26 mouse cellular contexts compared by ENCODE assay signal in genomic region chr4:155352581-155352980, GRCm38 (mm10). TPM values are rescaled to one million over a fixed set of nuclear protein-coding genes. Genes with fewer than 3 reads are reported as not detected.
DNase-seq lines count a peak whose midpoint lies in the region; ATAC-seq and TF ChIP-seq lines count a peak whose summit lies in the region.
"Had no signal": no experiment of that assay in that cellular context is flagged by ENCODE, and none has a peak within 500 bp of the region (broad histone marks: within the 10 kb centered on the region; RNA-seq: fewer than 3 reads in every experiment).

No protein-coding gene starts in this region.

- H3K36me3 ChIP-seq in thymus, adult 2 months (ENCODE audit: control insufficient read depth, insufficient read depth, low read length) = no peaks in the 10 kb centered on the region
- H3K36me3 ChIP-seq: embryonic facial prominence, embryonic 12.5 days; hindbrain, embryonic 12.5 days; kidney, embryonic 15.5 days; limb, embryonic 15.5 days; neural tube, embryonic 13.5 days had no signal

- no peaks in the 10 kb centered on the region for H3K27me3 ChIP-seq in thymus, adult 2 months (ENCODE audit: control insufficient read depth, insufficient read depth, low read length)
- H3K27me3 ChIP-seq: embryonic facial prominence, embryonic 12.5 days; hindbrain, embryonic 12.5 days; kidney, embryonic 15.5 days had no signal

- H3K4me1 ChIP-seq in thymus, adult 2 months (replicated peaks; ENCODE audit: control insufficient read depth, insufficient read depth, low read length) = peaks cover 27% of the 10 kb centered on the region
- H3K4me1 ChIP-seq: embryonic facial prominence, embryonic 12.5 days; hindbrain, embryonic 12.5 days; kidney, embryonic 15.5 days; limb, embryonic 15.5 days; neural tube, embryonic 13.5 days had no signal

- no peak for TF ChIP-seq POLR2A in thymus, adult 2 months (IDR thresholded peaks at IDR 0.05; ENCODE audit: control insufficient read depth, extremely low read depth, insufficient read depth, low read length, poor library complexity)

- peak; percentile 63 for ATAC-seq in hematopoietic stem cell, adult 5-6 weeks (replicated peaks in 1 of 2; ENCODE audit: insufficient read depth in 1 of 2, low FRiP score in 2 of 2, low TSS enrichment in 1 of 2, low read depth in 1 of 2, poor library complexity in 2 of 2, severe bottlenecking in 2 of 2)

- no peak overlapping the region for H3K4me3 ChIP-seq in thymus, adult 2 months (ENCODE audit: control insufficient read depth, insufficient read depth, low read length)
- H3K4me3 ChIP-seq: embryonic facial prominence, embryonic 12.5 days; hindbrain, embryonic 12.5 days; kidney, embryonic 15.5 days; limb, embryonic 15.5 days; neural tube, embryonic 13.5 days had no signal

- 6% methylated on average over 3 of the region's 3 CpGs for WGBS in thymus, adult 2 months

- peak; percentile 35 for DNase-seq in CD4-positive helper T cell, adult 2 months (ENCODE audit: low read depth, low spot score)
- peak; percentile 68 for DNase-seq in thymus, adult 2 months
- peak; percentile 54 for DNase-seq in thymus, postnatal 4 days
- DNase-seq in kidney, postnatal 14 days = no peak
- no peak for DNase-seq in layer of hippocampus, adult 9-11 months
- no peak for DNase-seq in layer of hippocampus, postnatal 36 days
- DNase-seq: adrenal gland, postnatal 25 days; cerebellum, adult 9-11 months; gastrocnemius, postnatal 10 days; heart, adult 11 months; kidney, adult 11 months; kidney, postnatal 4 days; left cerebral cortex, postnatal 4 days; lung, embryonic 14.5 days; midbrain, embryonic 14.5 days had no signal

- peak overlapping the region; percentile 16 for H3K27ac ChIP-seq in thymus, adult 2 months (ENCODE audit: control insufficient read depth, insufficient read depth, low read length)
- H3K27ac ChIP-seq: embryonic facial prominence, embryonic 12.5 days; hindbrain, embryonic 12.5 days; kidney, embryonic 15.5 days; limb, embryonic 15.5 days; liver, embryonic 14.5 days; neural tube, embryonic 13.5 days had no signal

- TF ChIP-seq CTCF in thymus, adult 2 months (IDR thresholded peaks at IDR 0.05; ENCODE audit: borderline replicate concordance, control insufficient read depth, extremely low read depth, insufficient read depth, low read length, poor library complexity) = no peak

RNA-seq across cellular contexts. Expression of gene Prkcz, which starts 8.6 kb away (rescaled TPM):
- total RNA-seq in hematopoietic stem cell, adult 5-6 weeks (2017) = not detected in 2 replicates
- 8.5 TPM in 2 replicates for polyA plus RNA-seq in thymus, adult 2 months (2012; rRNA removed)
- total RNA-seq in layer of hippocampus, postnatal 36 days (2021) = 100 to 1,000 TPM; 156 to 166 TPM
- total RNA-seq: megakaryocyte-erythroid progenitor cell, adult 5-6 weeks had no signal

RNA-seq across cellular contexts. Expression of gene Gabrd, which starts 45.3 kb away (rescaled TPM):
- 0.15 and 0.63 TPM in 2 replicates for total RNA-seq in hematopoietic stem cell, adult 5-6 weeks (2017)
- 1.0 and 1.2 TPM in 2 replicates for polyA plus RNA-seq in thymus, adult 2 months (2012; rRNA removed)
- 10 to 100 TPM; 21.0 to 21.2 TPM for total RNA-seq in layer of hippocampus, postnatal 36 days (2021)
- total RNA-seq: adrenal gland, postnatal 25 days had no signal
- polyA plus RNA-seq: C2C12; embryonic facial prominence, embryonic 12.5 days; forebrain, embryonic 11.5 days; heart, postnatal 0 days; hindbrain, embryonic 12.5 days; kidney, embryonic 15.5 days; liver, embryonic 14.5 days; lung, embryonic 14.5 days; midbrain, embryonic 14.5 days had no signal

RNA-seq across cellular contexts. Expression of gene Cfap74, which starts 56.4 kb away (rescaled TPM):
- total RNA-seq in hematopoietic stem cell, adult 5-6 weeks (2017) = 1.2 and 1.5 TPM in 2 replicates
- 18.3 and 23.1 TPM in 2 replicates for polyA plus RNA-seq in thymus, adult 2 months (2012; rRNA removed)
- total RNA-seq in layer of hippocampus, postnatal 36 days (2021) = 10 to 100 TPM; 11.1 to 14.0 TPM
- total RNA-seq: megakaryocyte-erythroid progenitor cell, adult 5-6 weeks had no signal

Comparison
In these comparisons a context has a peak if more than half of its experiments do, and no peak if none do; other contexts are left out.
1. DNase-seq: peak in CD4-positive helper T cell, adult 2 months (single experiment), thymus, adult 2 months (single experiment) and thymus, postnatal 4 days (single experiment); none in kidney, postnatal 14 days (single experiment), layer of hippocampus, adult 9-11 months (single experiment) and layer of hippocampus, postnatal 36 days (0 of 2).
2. RNA of gene Prkcz, which starts 8.6 kb away (total RNA-seq): 156 to 166 TPM in layer of hippocampus, postnatal 36 days; not detected in hematopoietic stem cell, adult 5-6 weeks; every median in the first group is over 100 times any median in the second.
3. RNA of gene Gabrd, which starts 45.3 kb away (total RNA-seq): 21.0 to 21.2 TPM in layer of hippocampus, postnatal 36 days; 0.15 to 0.63 TPM in hematopoietic stem cell, adult 5-6 weeks; every median in the first group is over 10 times any median in the second.